Mouse (Mus musculus) left cerebral cortex, adult 8-10 months (tissue): ENCODE data around the gene Scmh1. TPM values are rescaled to one million over a fixed set of nuclear protein-coding genes. Genes with fewer than 3 reads are reported as not detected.

Experiments used
- DNase-seq, 2 experiments: peaks; one replicate each; pipeline ENCODE4 v3.0.0; 2022; ENCODE audit warnings: low spot score in 2 of 2
- total RNA-seq, 4 experiments: library from RNA; stranded (reverse); gene quantifications; 2 replicates each; pipeline ENCODE4 v1.2.4; 2022

The Scmh1 gene
- total RNA-seq, 4 experiments from 2014 or later, result 85.6 to 99.5 (median 87.5) TPM

DNA sequence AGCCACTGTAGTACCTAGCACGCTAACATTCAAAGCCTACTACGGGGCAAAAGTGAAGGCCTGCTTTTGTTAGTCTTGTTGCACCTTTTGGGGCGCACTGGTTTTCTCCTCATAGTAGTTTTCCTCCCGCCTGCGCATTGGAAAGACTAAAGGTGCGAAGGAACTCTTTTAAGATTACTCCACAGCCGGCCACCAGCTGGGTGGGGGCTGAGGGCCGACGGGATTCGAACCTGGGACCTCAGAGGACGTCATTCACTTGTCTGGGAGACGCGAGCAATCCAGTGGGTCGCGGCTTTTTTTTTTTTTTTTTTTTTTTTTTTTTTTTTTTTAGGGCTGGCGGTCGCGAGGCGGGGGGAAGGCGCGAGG lies 320 bp upstream of the Scmh1 start:
- DNase-seq, result peak in 1 of 2 experiments; percentile 30

DNA sequence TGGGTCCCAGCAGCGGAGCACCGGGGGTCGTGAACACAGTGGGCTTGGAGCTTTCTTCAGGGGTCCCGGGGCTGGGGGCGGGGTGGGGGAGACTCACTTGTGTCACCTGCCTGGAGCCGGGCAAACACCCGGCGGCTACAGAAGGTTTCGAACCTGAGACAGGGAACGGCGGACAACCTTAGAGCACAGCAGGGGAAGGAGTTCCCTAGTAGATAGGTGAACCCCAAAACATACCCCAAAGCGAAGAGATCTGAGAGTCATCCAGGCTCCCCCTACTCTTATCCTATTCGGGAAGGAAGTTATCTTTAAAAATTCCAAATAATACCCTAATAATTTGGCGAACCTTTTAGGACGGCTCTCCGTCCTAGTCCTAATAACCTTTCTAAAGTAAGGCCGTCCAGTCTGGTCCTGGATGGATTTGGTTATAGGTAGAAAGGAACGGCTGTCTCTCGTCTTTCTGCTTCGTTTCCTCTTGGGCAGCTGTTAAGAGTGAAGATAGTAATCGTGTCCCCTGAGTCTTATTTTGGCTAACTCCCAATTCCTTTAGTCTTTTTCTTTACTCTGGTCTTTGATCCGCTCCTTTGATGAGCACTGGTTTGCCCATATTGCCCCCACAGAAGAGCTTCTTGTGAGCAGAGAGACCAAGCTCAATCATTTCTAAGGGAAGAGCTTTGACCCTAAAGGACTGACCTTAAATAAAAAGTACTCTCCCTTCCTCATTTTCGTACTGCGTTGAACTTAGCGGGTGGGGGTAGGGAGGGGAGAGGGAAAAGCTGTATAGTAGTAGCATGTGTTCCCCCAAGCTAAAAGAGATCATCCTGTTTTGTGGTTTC lies 941 bp downstream of the Scmh1 start:
- DNase-seq, result no peak

DNA sequence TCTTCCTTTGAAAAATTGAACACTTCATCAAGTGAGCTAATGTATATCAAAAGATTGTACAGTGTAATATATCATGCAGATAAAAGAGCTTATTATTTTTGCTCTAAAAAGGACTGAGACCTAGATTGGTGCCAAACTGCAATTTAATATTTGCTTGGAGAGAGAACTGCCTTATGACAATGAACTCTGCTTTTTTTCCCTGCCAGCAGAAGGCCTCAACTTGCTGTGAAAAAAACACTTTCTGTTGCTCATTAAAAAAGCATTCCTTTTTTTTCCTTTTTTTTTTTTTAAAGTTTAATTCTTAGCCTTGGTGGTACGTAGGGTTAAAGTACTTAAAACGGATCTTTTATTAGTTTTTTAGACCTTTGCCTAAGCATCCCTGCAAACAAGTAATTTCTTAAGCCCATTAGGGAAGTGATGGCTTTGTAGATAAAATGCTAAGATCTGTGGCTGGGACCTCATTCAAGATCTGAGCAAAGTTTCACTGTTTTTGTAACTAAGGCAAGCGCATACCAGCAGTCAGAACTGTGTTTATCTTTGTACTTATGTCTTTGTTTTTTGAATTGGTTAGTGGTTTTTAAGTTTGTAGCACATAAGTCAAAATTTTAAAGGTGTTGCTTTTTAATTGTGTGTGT lies 1.7 kb downstream of the Scmh1 start:
- DNase-seq, result no peak

DNA sequence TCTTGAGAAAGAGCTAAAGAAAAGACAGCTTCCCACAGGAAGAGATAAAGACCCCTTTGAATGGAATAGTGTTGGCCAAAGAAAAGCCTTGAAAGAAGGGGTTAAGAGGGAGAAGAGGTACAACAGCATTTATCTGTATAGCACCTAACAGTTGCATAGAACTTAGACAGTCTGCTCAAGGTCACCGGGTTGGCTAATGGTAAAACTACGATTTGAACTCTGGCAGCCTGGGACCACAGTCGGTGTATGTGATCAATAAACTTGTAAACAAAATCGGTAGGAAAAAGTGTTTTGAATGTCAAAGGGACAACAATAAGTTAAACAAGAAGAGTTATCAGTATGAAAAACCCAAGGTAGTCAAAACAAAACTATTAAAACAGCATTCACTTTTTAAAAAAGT lies 13.0 kb downstream of the Scmh1 start:
- no peak for DNase-seq

DNA sequence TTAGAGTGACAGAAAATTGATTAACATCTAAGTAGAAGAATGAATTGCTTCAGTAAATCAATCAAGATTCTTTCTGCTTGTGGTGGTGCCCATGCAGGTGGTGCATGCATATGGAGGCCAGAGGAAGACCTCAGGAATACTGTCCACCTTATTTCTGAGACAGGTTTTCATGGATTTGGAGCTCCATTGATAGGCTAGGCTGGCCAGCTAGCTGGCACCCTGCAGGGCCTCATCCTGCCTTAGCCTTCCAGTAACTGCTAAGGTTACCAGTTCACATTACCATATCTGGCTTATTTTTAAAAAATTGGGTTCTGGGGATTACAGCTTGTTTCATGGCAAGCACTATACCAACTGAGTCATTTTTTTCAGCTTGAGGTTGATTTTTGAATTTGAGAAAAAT lies 15.1 kb downstream of the Scmh1 start:
- no peak for DNase-seq

DNA sequence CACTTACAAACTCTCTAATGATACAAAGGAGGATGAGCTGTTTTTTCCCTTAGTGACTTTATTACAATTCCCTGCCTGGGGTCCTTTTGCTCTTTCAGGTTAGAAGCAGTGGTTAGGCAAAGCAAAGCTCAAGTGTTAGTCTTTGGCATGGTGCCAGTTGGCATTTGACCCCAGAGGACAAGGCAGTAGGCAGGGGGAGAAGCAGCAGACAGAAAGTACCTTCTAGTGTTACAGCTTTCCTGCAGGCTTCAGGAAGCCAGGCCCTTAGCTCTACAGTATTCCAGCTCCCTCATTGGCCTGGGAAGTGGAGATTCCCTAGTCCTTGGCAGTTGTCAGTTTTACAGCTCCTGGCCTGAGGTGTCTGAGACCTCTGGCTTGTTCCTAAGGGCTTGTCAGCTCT lies 15.6 kb downstream of the Scmh1 start:
- DNase-seq, result no peak

DNA sequence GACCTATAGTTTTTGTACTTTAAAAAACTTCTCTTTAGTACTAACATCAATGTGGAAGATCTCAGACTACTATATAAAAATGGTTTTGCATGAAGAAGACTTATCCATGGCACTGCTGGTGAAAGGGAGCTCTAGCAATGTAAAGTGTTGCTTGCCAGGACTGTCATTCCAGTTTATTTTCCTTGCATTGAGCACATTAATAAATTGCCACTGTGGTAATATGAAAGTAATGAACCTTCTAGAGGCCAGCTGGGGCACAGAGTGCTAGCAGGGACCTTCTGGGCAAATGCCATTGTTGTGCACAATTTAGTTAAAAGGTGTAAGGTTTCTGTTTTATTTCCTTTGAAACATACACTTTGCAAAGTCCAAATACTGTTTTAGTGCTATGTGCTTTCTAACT lies 25.5 kb downstream of the Scmh1 start:
- DNase-seq, result no peak

DNA sequence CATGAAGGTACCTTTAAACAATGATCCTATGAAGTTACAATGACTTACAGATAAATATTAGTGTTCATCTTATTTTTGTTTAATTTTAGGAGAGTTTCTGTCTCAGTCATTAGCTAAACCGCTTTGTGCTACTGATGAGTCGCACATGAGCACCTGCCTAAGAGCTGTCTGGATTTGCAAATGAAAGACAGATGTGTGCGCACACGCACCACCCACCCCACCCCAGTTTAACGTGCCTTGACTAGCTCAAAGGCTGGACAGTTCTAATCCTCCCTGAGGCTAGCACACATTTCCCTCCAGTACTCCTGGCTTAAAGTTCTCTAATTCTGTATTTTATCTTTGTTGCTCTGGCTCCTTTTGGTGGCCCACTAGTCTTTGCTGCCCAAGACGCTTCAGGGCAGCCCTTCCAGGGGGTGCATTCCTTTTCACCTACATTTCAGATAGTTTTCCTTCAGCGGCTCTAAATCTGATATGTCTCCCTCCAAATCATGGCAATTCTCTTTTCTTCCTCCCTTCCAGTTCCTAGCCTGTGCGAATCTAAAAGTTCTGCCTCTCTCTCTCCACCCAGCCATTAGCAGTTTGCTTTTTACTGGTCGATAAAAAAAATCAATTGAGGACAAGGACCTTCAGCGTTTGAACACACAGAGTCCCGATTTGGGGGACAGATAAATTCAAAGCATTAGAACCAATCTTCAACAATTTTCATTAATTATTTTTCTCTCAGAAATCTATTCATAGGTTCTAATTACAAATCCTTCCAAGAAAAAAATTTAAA lies 27.7 kb downstream of the Scmh1 start:
- no peak for DNase-seq

DNA sequence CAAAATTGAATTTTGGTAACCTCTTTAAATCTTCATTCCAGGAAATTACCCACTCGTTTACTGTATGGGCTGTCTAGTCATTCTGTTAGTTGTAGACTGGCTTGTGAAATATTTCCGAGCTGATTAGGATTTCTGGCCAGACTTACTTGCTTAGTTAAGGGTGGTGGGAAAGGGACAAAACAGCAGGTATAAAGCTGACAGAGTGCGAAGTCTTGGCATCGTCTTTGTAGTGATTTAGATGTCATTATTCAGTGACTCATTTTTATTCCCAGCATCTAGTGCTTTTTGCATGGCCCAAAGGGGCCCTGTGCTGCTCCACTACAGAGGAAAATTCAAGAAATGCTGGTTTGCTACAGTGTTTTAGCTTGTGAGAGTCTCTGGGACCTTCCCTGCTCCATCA lies 56.7 kb downstream of the Scmh1 start:
- DNase-seq, result no peak

DNA sequence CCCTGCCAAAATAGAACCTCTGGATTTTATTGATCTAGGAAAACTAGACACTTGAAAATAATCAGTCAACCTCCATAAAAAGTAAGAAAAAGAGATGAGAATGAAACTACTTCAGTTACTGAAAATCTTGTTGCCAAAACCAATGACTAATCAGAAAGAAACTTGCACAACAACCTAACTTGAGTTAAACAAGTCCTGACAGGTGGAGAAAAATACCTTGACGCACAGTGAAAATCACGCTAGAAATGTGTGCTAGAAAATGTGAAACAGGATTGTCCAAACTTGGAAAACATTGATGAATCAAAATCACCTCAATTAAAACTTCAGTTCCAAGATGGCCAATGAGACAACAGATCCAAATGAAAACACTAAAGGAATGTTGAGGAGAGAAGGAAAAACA lies 67.9 kb downstream of the Scmh1 start:
- DNase-seq, result no peak

DNA sequence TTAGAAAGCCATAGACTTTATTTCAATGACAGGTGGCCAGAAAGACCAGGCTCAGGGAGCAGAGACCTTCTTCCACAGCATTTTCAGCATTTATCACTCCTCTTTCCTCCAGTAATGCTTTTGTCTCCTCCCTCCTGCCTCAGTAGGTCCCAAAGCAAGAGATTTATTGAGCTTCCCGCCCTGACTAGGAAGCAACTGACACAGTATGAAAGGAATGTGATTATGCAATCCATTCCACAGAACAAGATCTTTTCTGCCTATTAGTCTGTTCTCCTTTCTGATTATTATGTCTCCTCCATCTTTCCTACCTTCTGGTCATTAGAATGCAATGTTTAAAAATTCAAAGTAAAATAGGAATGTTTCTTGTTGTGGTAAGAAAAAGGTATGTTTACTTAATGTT lies 82.6 kb downstream of the Scmh1 start:
- DNase-seq, result no peak

DNA sequence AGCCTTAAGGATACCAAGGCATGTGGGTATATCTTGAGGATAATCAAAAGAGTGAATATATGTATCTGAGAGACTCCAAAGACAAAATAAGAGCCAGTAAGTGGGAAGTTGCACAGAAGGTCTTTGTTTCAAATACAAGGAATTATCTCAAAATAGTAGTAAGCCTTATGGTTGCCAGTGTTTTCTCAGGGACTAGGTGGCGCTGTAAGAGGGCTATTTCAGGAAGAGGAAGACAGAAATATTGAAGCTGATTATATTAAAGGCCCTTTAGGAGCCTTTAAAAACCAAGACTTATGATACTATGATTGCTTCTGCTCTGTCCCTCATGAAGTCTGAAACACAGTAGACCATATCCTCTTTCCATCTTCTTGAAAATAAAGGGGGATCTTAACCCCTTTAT lies 101.9 kb downstream of the Scmh1 start:
- DNase-seq, result no peak

DNA sequence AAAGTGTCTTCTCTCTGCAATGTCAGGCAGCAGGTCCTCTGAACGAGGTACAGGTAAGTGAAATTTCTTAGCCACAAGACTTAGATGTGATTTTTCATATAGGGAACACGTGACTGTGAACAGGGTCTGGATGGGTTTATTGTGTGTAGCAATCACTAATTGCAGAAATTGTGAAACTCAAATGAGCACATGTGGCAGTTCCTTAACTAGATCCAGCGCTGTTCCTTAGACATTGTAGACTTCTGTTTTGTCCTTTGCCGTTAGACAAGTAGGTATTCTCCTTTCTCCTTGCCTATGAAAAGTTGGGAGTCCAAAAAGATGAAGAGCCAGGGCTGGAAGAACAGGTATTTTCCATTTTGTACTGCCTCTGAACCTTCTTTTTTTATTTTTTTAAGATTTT lies 106.1 kb downstream of the Scmh1 start:
- DNase-seq, result no peak

DNA sequence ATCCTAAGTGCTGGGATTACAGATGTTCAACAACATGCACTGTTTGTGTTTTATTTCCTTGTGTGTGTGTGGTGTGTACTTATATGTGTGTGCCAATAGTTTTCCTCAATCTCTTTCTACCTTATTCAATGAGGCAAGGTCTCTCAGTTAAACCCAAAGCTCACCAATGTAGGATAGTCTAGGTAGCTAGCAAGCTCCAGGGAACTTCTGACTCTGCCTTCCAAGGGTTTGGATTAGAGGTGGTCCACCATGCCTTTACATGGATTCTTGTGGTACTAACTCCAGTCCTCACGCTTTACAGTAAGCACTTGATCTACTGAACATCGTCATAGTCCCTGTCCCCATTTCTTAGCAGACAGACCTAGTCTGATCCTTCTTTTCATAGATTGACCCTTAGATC lies 109.3 kb downstream of the Scmh1 start:
- DNase-seq, result no peak

DNA sequence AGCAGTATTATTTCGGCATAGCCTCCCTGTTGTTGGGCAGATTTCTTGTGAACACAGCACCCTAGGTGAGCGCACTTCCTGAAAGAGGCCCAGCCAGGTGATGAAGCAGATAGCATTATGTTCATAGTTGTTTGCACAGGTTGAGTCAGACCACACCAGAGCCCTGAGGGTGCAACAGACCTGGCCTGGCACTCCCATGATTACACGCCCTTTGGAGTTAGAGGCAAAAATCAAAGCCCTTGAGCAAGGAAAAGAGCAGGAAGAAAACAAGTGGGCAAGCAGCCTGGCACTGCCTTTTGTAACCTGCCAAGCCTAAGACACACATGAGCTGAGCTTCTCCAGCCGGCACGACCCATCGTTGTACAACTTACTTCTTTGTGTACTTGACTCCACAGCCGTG lies 111.4 kb downstream of the Scmh1 start:
- DNase-seq, result no peak

DNA sequence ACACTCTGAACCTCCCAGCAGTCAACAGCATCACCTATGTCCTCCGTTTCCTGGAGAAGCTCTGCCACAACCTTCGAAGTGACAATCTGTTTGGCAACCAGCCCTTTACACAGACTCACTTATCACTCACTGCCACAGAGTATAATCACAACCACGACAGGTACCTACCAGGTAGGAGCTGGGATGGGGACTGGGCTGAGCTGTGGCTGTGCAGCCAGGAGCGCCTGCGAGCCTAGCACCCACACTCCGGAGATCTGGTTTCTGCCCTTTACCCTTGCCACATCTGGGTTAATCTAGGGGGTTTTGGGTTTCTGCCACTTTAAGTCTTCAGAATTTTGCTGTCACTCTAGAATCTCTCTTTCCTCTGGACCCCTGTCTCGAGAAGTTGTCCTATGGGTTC lies 111.8 kb downstream of the Scmh1 start:
- no peak for DNase-seq

DNA sequence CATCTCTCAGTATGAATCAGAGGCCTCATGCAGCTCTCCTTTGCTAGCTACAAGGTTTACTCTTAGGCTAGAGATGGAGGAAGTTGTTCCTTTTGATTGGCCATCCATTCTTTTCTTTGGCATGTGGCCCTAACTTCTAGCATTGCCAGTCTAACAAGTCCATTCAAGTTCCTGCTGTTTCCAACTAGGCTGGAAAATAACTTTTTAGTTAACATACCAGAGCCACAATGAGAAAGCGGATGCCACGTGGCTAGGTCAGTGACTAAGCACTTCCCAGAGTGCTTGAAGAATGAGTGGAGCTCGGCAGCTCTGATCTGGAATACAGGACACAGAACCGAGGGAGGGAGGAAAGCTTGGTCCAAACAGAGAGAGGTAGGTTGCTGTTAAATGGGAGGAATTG lies 112.3 kb downstream of the Scmh1 start:
- no peak for DNase-seq

DNA sequence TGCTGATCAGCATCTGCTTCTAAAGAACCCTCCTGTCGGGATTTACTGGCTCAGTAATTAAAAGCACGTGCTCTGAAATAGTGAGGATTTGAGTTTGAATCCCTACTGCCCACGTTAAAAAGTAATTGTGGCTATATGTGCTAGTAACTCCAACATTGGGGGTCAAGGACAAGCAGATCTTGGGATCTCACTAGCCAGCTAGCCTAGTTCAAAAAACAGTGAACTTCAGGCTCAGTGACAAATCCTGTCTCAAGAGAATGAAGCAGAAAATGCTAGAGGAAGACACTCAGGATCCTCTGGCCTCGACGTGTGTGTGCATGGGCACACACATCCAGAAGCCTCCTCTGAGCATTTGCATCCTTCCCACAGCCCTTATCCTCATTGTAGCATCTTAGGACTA lies 116.7 kb downstream of the Scmh1 start:
- no peak for DNase-seq

DNA sequence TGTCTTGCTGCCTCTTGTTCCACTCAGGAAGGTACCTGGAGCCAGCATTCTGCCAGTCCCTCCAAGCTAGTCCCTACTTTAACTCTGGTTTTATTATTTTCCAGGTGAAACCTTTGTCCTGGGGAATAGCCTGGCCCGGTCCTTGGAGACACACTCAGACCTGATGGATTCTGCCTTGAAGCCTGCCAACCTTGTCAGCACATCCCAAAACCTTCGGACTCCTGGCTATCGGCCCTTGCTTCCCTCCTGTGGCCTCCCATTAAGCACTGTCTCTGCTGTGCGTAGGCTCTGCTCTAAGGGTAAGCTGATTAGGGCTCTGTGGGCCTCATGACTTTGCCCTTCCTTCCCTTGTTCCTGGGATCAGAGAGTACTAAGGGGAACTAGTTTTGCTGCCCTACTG lies 117.3 kb downstream of the Scmh1 start:
- DNase-seq, result no peak

DNA sequence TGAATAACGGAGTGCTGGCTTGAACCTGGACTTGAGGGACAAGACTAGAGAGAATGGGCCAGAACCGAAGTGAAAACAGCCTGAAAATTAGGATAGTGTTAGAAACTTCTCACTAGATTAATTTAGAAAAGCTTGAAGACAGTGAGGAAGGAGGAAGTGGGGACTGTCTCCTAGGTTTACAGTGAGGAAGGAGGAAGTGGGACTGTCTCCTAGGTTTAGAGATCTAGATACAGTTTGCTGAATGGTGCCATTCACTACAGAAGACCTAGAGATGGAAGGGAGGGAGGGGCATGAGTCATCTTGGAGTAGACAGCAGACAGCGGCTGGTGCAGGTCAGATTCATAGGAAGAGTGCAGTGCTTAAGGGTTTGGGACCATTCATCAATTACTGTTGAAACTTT lies 118.0 kb downstream of the Scmh1 start:
- no peak for DNase-seq

DNA sequence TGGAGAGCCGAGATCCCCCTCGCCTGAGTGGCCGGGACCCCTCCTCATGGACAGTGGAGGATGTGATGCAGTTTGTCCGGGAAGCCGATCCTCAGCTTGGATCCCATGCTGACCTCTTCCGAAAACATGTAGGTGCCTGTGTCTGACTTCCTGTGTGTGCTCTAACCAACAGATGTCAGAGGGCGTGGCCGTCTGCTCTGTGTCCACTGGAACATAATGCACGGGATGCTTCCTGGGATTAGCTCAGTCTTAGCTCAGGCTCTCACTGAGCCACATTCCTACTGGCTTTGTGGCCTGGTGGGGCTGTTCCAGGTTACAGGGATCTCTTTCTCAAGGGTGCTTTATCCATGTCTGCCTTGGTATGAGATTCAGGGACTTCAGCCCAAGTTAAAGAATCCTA lies 123.1 kb downstream of the Scmh1 start:
- no peak for DNase-seq

DNA sequence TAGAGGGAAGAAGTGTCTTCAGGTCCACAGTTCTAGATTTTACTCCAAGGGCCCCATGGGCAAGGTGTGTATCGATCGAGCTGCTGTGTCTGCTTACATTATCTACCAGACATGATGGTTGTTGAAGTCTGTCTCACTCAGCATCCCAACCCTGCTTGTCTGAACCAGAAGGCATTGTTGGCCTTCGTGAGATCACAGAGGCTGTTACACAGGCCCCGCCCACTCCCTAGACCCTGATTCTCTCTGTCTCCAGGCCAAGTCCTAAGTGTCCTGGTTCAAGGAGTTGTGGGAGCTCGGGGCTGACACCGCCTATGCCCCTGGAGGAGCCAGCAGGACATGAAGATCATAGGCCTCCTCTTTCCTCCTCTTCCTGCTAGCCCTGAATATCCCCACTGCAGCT lies 126.9 kb downstream of the Scmh1 start, which contains the start of gene Slfnl1:
Slfnl1 (plus strand) TSS at position 246 of the 400 bp plus-strand sequence.
- no peak for DNase-seq
